In the genomic region with DNA sequence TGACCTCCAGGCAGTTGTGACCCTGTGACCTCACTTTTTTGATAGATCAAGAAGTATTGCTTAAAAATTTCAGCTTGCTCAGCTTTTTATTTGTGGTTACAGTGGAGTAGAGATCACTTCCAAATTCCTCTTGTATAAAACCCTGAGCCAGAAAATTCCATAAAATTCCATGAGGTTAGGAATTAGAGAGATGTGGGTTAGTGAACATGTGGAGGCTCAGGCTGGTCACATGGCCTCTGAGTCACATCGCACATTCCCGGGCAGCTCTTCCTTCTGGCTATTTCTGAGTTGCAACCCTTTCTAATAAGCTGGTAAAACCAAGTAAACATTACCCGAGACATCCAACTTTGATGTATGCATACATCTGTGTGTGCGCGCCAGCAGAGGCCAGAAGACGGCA, we compare ENCODE assay signal across 18 mouse cellular contexts.
"Had no signal": no experiment of that assay in that cellular context is flagged by ENCODE, and none has a peak within 500 bp of the region (broad histone marks: within the 10 kb centered on the region; RNA-seq: fewer than 3 reads in every experiment).

No protein-coding gene starts in this region.

- H3K4me3 ChIP-seq: liver, embryonic 15.5 days; lung, embryonic 15.5 days; megakaryocyte, embryonic 14.5 days; midbrain, embryonic 13.5 days; midbrain, embryonic 15.5 days; neural tube, embryonic 13.5 days; neural tube, embryonic 15.5 days; stomach, embryonic 15.5 days had no signal

- H3K4me2 ChIP-seq: liver, embryonic 15.5 days; lung, embryonic 15.5 days; midbrain, embryonic 11.5 days; midbrain, embryonic 13.5 days; midbrain, embryonic 15.5 days; neural tube, embryonic 13.5 days; neural tube, embryonic 15.5 days; stomach, embryonic 15.5 days had no signal

- H3K27ac ChIP-seq: liver, embryonic 15.5 days; lung, embryonic 15.5 days; macrophage; midbrain, embryonic 13.5 days; midbrain, embryonic 15.5 days; neural tube, embryonic 13.5 days; neural tube, embryonic 15.5 days; stomach, embryonic 15.5 days; stomach, postnatal 0 days had no signal

- H3K36me3 ChIP-seq: liver, embryonic 15.5 days; lung, embryonic 15.5 days; stomach, embryonic 15.5 days had no signal

- H3K27me3 ChIP-seq: liver, embryonic 15.5 days; lung, embryonic 15.5 days; midbrain, embryonic 13.5 days; midbrain, embryonic 15.5 days; neural tube, embryonic 13.5 days; neural tube, embryonic 15.5 days; stomach, embryonic 15.5 days had no signal

- DNase-seq: liver, postnatal 0 days; lung, adult 2 months; lung, postnatal 14 days; right cerebral cortex, postnatal 14 days; thymus, adult 2 months; thymus, postnatal 25 days; thymus, postnatal 4 days had no signal
